ENCODE assay signal across 17 mouse cellular contexts in genomic region chr7:112276823-112277222, GRCm38 (mm10). TPM values are rescaled to one million over a fixed set of nuclear protein-coding genes. Genes with fewer than 3 reads are reported as not detected.
DNase-seq lines count a peak whose midpoint lies in the region; ATAC-seq lines count a peak whose summit lies in the region.
"Had no signal": no experiment of that assay in that cellular context is flagged by ENCODE, and none has a peak within 500 bp of the region (broad histone marks: within the 10 kb centered on the region; RNA-seq: fewer than 3 reads in every experiment).

No protein-coding gene starts in this region.

- H3K9ac ChIP-seq in intestine, embryonic 16.5 days (ENCODE audit: low read depth, low read length), result peak overlapping the region; percentile 22; the same call in 1 of the 2 replicates
- H3K9ac ChIP-seq: forebrain, postnatal 0 days; midbrain, embryonic 15.5 days; neural tube, embryonic 13.5 days had no signal

- H3K27me3 ChIP-seq in intestine, embryonic 16.5 days (replicated peaks; ENCODE audit: control insufficient read depth, insufficient read depth, low read length), result no peaks in the 10 kb centered on the region
- H3K27me3 ChIP-seq: midbrain, embryonic 15.5 days; neural tube, embryonic 13.5 days had no signal

- no peaks in the 10 kb centered on the region for H3K36me3 ChIP-seq in intestine, embryonic 16.5 days (ENCODE audit: control insufficient read depth, insufficient read depth, low read length)
- H3K36me3 ChIP-seq: midbrain, embryonic 15.5 days; neural tube, embryonic 13.5 days had no signal

- no peaks in the 10 kb centered on the region for H3K9me3 ChIP-seq in intestine, embryonic 16.5 days (ENCODE audit: control insufficient read depth, low read length)
- H3K9me3 ChIP-seq: midbrain, embryonic 15.5 days; neural tube, embryonic 13.5 days had no signal

- H3K4me3 ChIP-seq in intestine, embryonic 16.5 days (ENCODE audit: low read length), result no peak overlapping the region
- H3K4me3 ChIP-seq: midbrain, embryonic 15.5 days; neural tube, embryonic 13.5 days had no signal

- DNase-seq in heart, adult 11 months, result peak; percentile 96
- no peak for DNase-seq in heart, adult 8-10 months (ENCODE audit: low spot score)
- peak; percentile 28 for DNase-seq in urinary bladder, postnatal 14 days (ENCODE audit: low spot score)
- DNase-seq in urinary bladder, postnatal 10 days (ENCODE audit: low spot score), result no peak
- no peak for DNase-seq in liver
- DNase-seq in Muller cell, postnatal 12 days (ENCODE audit: inconsistent ontology term), result no peak
- DNase-seq in adrenal gland, postnatal 10 days, result no peak
- DNase-seq: adrenal gland, postnatal 14 days; cerebellum, postnatal 25 days; forebrain, postnatal 0 days; kidney, postnatal 25 days; right cerebral cortex, adult 18-20 months had no signal

- peak; percentile 13; the same call in 1 of the 2 replicates for ATAC-seq in intestine, embryonic 16.5 days
- ATAC-seq: forebrain, postnatal 0 days; hindbrain, postnatal 0 days; midbrain, embryonic 15.5 days had no signal

- H3K4me2 ChIP-seq in intestine, embryonic 16.5 days (ENCODE audit: low read depth, low read length), result no peak overlapping the region
- H3K4me2 ChIP-seq: midbrain, embryonic 15.5 days; neural tube, embryonic 13.5 days had no signal

- H3K4me1 ChIP-seq in intestine, embryonic 16.5 days (ENCODE audit: control insufficient read depth, insufficient read depth, low read length), result peaks cover 55% of the 10 kb centered on the region
- H3K4me1 ChIP-seq: midbrain, embryonic 15.5 days had no signal

- 64% methylated on average over 4 of the region's 4 CpGs for WGBS in intestine, embryonic 16.5 days

- H3K27ac ChIP-seq in intestine, embryonic 16.5 days (ENCODE audit: low read length), result peak overlapping the region; percentile 76
- H3K27ac ChIP-seq: hindbrain, postnatal 0 days; macrophage; midbrain, embryonic 15.5 days; neural tube, embryonic 13.5 days had no signal

RNA-seq across cellular contexts. Expression of gene Mical2, which starts 51.2 kb away (rescaled TPM):
- 100 to 1,000 TPM in 1 of 4 experiments, 10 to 100 TPM in 3; 82.0 to 100 (median 95.6) TPM for total RNA-seq in heart, adult 8-10 months (2022)
- 18.3 and 19.0 TPM in 2 replicates for polyA plus RNA-seq in intestine, embryonic 16.5 days (2015; fragmentation: Nextera tagmentation; extraction: Ambion mirVana)
- total RNA-seq in adrenal gland, postnatal 10 days (2021), result 10 to 100 TPM; 17.4 to 22.7 TPM

Comparison
In these comparisons a context has a peak if more than half of its experiments do, and no peak if none do; other contexts are left out.
1. DNase-seq: peak in heart, adult 11 months (single experiment) and urinary bladder, postnatal 14 days (single experiment); none in heart, adult 8-10 months (single experiment), urinary bladder, postnatal 10 days (single experiment), liver (single experiment), Muller cell, postnatal 12 days (single experiment) and adrenal gland, postnatal 10 days (single experiment).